Mouse (Mus musculus): ENCODE measurements around the gene Gm49325.
"Not testable (repeated sequence)": the region's sequence is repeated elsewhere in the genome, so short reads cannot be mapped to it uniquely, and the experiment has no call there.

The Gm49325 gene

GRCm38 (mm10) chr10:77684181-77684580 is 78.2 kb downstream of the Gm49325 start:
- no peak for DNase-seq (ENCODE audit: low spot score)

GRCm38 (mm10) chr10:77685895-77686664 is 80.1 kb downstream of the Gm49325 start, which contains the start of gene Tspear:
Tspear (plus strand) TSS chr10:77686569.
- no peak for DNase-seq (ENCODE audit: low spot score)

DNA sequence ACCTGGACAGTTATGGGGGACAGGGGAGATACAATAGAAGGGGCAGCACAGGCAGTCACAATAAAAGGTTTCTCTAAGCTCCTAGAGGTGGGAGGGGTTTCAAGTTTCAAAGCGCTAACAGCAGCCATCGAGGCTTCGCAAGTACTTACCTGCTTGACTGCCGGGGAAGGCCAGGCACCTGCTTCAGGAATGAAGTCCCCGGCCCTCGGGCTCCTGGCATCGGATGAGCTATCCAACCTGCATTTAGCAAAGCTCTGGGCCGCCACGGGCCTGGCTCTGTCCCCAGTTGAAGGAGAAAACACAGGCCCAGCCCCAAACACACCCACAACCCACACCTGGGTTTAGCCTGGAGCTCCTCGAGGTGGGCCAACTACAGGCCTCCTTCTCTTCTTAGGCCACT is 81.0 kb downstream of the Gm49325 start:
- DNase-seq (ENCODE audit: low spot score): no peak

DNA sequence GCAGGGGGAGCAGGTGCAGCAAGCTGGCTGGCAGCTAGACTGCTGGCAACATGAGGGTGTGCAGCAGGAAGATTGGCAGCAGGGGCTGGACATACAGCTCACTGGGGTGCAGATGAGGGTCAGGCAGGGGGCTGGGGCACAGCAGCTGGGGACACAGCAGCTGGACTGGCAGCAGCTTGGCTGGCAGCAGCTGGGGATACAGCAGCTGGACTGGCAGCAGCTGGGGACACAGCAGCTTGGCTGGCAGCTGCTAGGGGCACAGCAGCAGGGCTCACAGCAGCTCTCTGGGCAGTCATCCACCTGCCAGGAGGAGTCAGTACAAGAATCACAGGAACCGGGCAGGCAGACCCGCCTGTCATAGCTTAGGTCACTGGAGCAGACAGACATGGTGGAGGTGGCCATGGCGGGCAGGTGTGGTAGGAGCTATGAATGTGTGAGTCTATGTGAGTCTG is 84.4 kb downstream of the Gm49325 start, which contains the start of gene Gm19402:
Gm19402 (minus strand) TSS at position 402 of the 452 bp plus-strand sequence.
- not testable (repeated sequence) for DNase-seq (ENCODE audit: low spot score)

Data from lung, postnatal 25 days (tissue).